Mouse (Mus musculus) adrenal gland (tissue): ENCODE results near the gene Camta1.

Experiments used
- intact Hi-C: fragments of 180-260 bp; cut with DNase I; formaldehyde crosslinking; loops from one replicate; pipeline ENCODE4 v1.15.1; 2025

Camta1 gene

DNA sequence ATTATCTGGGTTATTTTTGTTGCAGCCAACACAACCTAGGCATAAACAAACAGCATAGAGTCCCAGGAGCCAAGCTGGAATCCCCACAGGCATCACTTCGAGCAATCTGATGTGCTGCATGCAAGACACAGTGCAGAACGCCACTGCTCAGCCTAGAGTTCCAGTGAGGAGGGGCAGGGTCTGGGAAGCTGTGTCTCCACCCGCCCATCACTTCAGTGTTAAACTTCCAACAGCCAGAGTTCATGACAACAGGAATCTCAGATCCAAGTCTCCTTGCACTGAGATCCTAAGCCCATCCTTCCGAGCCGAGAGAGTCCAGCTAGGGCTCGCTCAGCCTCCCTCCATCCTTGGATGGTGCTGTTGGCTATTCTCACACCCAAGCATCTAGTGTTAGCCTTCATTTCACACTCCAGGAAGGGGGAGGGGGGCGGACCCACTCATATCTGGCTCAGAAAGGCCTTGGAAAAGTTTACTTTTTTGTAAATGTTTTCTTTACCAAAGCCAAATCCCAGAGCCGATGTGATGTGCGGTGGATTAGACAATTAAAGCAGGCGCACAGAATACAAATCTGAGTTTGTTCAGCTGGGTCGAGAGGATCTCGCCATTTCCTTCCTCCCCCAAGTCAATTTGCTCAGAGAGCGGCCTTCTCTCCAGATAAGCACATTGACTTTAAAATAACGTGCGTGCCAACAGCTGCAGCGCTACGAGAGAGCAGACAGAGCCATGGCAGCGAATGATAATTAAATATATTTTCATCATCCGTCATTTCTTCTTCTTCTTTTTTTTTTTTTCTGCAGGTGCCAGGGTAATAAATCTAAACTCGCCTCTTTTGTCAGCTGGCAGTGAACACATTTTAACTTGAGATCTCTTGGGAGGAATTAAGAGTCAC lies 120.2 kb downstream of the Camta1 start:
- intact Hi-C loops = no loop called here

DNA sequence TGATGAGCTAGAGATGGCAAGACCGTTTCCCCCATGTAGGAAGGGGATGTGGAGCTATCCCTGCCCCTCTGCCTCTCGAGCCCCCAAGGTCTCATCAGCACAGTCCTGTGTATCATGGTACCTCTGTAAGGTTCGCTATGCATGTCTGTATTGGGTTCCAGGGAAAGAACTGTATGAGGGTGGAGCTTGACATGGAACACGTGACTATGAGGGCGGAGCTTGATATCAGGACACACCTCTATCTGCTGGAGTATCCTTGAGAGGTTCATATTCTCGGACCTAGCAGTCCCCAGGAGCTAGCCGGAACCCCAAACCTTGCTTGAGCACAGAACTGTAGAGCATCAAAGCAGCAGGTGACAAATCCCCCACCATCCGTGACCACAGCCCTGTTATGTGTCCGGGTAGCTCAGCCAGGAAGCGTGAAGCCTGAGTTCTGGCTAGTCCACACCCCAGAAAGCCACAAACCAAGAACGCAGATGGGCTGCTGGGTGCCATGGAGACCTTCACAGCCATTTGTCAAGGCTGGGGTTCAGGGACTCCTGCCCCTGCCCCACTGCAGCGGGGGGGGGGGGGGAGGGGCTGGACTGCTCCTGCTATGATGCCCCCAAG lies 122.2 kb downstream of the Camta1 start:
- intact Hi-C loops = no loop called here

- intact Hi-C loops = no loop called here
Observed at GRCm38 (mm10) chr4:151738875-151739274, 122.8 kb downstream of the Camta1 start.

- intact Hi-C loops = no loop called here
Observed at GRCm38 (mm10) chr4:151738280-151738679, 123.4 kb downstream of the Camta1 start.

GRCm38 (mm10) chr4:151732668-151733067 lies 129.0 kb downstream of the Camta1 start:
- intact Hi-C loops = no loop called here

DNA sequence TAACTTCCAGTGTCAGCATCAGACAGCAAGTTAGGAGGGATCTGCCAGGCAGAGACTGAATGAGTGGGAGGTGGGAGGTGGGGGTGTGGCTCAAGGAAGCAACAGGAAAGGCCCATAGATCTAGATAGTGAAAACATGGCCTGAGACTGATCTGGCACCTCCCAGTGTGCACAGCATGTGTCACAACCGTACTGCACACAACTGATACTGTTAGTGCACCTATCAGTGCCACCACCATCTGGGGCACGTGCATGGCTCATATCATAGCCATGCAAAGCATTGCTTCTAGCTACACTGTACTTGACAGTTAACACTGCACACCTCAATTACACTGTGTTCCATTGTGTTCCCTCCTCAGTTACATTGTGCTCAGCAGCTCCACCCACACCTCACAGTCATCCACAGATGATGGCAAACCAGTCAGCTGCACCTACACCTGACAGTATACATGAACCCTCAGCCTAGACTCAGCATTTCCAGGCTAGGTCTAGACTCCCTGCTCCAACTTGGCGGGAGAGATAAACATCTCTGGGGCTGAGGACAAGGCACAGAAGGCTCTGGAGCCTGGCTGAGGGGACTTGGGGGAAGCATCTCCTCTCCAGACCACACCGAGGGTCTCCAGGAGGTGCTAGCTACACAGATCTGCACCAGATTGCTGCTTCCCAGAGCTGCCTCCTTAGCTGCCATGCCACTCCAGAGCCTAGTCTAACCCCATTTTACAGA lies 131.5 kb downstream of the Camta1 start:
- intact Hi-C loops = no loop called here

- intact Hi-C loops = no loop called here
Observed at GRCm38 (mm10) chr4:151729116-151729515, 132.6 kb downstream of the Camta1 start.

GRCm38 (mm10) chr4:151728391-151729065 lies 133.1 kb downstream of the Camta1 start:
- intact Hi-C loops = no loop called here

DNA sequence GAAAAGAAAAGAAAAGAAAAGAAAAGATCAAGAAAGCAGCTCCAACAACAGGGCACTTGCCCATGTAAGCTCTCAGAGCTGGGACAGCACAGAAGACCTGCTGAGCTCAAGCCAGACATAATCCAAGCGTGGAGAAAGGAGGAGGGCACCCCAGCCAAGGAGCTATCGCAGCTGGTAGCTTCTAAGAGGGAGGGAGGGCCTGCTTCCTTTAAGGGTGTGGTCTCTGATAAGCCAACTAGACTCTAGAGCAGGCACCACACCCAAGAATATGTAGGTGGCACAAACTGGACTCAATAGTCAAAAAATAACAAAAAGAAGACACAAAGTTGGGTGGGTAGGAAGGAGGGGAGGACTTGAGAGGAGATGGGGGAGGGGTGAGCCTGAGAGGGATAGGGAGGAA lies 135.3 kb downstream of the Camta1 start:
- intact Hi-C loops = no loop called here

DNA sequence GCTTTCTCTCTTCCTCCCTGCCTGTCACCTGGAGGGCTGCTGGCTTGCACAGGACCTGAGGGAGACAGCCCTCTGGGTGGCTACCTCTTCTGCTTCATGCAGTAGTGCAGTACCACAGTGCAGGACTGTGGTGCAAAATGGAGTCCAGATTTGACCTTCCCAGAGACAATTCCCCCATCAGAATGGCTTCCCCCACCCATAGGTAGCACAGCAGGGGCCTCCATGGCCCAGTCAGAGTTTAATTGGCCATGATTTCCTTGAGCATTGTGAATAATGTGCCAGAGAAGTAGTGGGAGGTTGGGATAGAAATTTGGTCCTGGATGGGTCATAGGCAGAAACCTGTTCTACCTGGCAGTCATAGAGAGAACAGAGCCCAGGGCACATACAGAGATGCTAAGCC lies 136.8 kb downstream of the Camta1 start:
- intact Hi-C loops = no loop called here

DNA sequence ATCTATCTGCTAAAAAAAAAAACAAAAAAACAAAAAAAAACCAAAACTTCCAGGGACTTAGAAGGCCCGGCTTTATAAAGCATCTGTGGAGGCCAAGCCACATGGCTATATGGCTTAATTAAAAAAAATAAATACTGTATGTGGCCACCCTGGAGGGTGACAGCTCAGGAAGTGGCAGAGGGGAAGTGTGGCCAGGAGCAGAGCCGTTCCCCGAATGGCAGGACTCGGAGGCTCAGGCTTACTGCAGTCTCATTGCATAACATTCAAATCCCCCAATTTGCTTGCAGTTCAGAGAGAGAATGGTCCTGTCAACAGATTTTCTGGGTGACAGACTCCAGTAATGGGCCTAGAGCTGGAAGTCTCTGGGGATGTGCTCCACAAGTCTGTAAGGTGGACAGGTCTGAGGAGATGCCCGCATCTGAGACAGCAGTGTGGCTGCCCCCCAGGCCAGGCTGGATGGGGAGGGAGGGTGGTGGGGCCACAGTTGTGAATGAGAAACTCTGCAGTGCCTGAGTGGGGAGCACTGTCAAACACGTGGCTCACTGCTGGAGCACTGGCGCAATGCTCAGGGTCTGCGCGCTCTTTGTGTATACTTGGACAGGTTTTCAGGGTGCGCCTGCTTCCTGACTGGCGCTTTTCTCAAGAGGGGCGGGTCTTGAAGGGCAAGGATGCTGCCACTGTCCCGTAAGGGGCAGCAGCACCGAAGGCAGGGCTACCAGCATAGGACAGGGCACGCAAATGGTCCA lies 140.8 kb downstream of the Camta1 start:
- intact Hi-C loops = no loop called here

GRCm38 (mm10) chr4:151718866-151719475 lies 142.7 kb downstream of the Camta1 start:
- intact Hi-C loops = no loop called here

DNA sequence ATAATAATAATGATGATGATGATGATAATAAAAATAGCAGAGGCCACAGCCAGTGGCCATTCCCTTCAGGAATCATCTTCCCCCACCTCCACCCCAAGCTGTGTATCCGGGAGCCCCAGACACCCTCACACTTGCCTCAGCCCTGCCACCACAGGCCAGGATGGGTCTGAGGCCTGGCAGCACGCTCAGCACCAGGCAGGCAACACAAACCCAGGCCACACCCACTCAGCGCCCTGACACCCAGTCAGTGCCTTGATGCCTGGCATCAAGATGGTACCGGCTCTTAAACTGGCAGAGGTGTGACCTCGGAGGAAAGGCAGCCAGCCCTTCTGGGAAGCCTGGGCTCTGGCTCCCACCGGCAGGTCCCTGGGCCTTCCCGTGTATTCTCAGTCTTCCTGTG lies 143.8 kb downstream of the Camta1 start:
- intact Hi-C loops = no loop called here

DNA sequence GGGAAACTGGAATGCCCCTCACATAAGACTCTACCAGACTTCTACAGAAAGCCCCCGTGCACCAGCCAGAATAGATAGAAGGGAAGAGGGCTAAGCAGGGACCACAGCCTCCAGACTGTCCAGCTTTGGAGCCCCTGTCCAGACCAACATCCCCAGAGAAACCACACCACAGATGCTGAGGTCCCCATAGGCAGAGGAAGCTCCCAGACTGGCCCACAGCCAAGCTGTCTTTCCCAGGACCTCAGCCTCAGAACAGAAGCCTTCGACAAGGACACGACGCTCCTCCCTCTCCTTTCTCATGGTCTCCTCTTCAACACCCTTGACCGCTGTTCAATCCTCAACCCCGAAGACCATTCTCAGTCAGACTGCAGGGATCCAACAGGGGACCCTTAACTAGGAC lies 148.0 kb downstream of the Camta1 start:
- intact Hi-C loops = no loop called here

GRCm38 (mm10) chr4:151711406-151711805 lies 150.3 kb downstream of the Camta1 start:
- intact Hi-C loops = no loop called here

DNA sequence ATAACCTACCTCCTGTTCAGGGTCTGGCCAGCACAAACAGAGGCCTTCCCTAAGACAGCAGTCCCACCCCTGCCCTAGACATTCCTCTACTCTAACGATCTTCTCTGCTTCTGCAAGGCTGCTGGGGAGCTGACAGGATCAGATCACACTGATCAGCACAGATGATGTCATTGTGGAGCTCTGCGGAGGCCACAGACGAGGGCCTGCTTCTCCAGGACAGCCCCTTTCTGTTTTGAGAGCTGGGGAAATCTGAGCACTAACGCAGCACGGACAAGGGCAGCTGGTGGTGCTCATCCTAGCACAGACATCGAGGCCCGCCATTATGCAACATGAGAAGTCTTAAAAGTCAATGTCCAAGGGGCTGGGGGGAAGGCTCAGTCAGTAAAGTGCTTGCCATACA lies 151.2 kb downstream of the Camta1 start:
- intact Hi-C loops = no loop called here

- intact Hi-C loops = no loop called here
Observed at GRCm38 (mm10) chr4:151709269-151709668, 152.4 kb downstream of the Camta1 start.

DNA sequence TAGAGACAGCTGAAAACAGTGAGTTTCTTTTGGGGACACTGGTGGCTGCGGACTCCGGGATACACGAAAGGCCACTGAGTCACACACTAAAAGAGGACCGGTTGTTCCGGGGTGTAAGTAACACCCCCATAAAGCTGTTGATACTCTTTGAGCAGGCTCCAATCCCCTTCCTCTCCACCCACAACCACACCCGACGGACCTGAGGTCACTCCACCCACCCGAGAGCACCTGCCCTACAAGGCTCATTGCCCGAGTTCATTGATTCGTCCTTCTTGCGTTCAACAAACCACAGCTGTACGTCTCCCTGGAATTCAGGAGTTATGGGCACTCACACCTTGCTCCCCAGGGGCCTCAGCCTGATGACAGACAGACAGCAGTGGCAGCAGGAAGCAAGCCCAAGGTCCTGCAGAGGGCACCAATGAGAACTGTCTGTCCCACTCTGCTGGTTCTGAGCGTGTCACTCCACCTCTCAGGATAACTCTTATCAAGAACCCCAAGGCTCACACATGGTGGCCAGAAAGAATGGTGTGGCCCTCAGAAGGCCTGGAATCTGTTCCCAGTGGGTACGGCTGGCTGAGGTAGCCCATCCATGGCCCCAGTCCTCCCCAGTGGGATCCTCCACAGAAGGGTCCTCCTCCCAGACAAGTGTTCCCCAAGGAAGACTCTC lies 158.5 kb downstream of the Camta1 start:
- intact Hi-C loops = no loop called here

- intact Hi-C loops = no loop called here
Observed at GRCm38 (mm10) chr4:151702463-151702862, 159.2 kb downstream of the Camta1 start.

DNA sequence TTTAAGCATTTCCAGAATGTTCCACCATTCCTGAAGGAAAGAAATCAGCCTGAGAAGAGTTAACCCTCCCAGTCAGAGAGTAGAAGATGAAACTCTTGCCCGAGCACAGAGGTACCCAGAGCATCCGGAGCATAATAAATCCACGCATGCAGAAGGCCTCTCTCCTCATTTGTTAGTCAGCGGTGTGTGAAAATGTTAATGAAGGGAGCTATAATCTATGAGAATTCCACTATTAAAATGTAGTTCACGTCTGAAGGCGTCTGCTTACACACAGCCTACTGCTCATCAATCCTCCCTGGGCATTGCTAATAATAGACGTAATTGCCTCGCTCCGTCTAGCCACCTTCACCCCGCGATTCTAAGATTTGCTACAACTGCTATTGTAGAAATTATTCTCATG lies 165.7 kb downstream of the Camta1 start:
- intact Hi-C loops = no loop called here
